Mouse (Mus musculus): Measurements from ENCODE around the gene Xpnpep1.

The Xpnpep1 gene

DNA sequence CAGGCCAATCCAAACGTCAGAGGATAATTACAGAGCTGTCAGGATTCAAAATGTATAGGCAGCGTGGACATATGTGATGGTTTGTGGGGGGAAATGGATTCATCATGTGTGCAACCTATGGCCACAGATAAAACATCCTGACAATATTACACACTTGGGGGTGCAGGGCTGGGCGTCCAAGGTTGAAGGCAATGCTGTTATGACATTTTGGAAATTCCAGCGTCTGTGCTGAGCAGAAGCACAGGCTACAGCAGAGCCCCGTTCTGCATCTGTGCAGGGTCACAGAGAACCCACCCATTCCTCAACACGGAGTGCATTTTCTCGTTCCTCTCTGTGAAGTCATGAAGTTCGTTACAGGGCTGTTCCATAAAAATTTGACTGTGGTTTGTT is 25.0 kb upstream of the Xpnpep1 start:
- no peak for DNase-seq (ENCODE audit: low spot score in 2 of 2)

DNA sequence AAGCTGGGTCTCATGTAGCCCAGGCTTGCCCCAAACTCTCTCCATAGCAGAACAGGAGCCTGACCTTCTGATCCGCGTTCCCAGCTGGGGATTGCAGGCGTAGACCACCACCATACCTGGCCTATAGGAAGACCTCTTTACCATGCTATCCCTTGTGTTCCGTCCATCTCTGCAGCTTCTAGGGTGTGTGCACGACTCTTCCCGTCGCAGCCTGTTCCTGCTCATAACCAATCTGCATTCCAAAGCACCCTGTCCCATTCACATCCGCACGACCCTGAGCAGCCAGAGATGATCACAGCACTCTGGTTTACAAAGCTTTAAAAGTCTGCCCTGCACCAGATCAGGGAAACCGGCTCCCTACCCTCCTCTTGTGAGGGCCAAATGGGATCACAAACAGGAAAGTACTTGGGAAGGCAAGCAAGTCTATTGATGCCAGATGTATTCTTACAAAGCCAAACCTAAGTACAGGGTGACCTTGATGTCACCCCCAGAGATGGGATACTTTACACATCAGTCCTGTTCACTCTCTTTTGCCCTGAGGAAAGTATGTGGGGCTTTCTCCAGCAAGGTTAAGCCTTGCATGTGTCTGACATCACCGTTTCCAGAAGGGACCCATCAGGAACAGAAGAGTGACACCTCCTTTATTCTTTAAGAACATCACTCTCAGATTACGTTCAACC is 24.4 kb upstream of the Xpnpep1 start:
- DNase-seq (ENCODE audit: low spot score in 2 of 2), result no peak

DNA sequence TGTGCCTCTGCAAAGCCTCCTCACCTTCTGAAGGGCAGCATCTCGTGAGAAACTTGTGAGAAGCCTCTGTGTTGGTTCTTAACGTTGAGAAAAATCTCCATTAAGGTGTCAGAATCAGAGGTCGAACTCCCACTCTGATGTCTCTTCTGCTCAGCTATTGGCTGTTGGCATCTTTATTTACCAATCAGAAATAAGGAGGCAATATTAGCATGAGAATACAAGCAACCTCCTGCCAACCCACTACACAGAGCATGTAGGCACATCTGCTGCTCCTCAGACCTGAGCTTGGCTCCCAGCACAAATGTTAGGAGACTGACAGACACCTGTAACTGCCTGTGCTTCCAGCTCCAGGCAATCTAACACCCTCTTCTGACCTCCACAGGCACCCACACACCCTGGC is 22.0 kb upstream of the Xpnpep1 start:
- DNase-seq (ENCODE audit: low spot score in 2 of 2), result no peak

DNA sequence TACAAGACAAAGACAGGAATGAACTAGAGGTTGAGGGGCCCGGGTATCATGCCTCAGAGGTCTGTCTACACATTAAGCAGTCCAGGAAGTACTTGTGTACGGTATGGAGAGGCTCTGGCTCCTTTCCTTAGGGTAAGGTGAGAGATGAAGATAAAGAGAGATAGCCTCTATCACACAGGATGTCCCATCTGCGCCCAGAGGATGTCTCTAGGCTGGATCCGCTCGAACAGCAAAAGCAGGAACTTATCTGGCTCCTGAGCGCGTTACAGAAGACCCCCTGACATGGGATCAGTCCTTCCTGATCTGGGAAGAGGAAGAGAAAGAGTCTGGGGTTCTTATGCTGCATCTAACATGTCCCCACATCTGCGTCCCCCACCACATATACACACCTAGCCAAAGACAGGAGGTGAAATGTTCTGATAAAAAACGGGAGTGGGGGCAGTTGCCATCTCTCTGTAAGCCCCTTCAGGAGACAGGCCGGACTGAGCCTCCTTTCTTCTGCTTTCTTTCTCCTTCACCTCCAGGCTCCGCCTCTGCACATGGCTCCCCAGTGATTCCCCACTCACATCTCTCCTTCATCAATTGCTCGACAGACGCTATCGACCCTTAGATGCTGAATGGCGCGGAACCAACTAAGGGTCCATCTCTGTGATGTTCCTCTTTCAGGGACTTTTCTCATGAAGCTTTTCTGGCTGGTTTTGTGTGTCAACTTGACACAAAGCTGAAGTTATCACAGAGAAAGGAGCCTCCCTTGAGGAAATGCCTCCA is 19.5 kb upstream of the Xpnpep1 start:
- DNase-seq (ENCODE audit: low spot score in 2 of 2), result no peak

DNA sequence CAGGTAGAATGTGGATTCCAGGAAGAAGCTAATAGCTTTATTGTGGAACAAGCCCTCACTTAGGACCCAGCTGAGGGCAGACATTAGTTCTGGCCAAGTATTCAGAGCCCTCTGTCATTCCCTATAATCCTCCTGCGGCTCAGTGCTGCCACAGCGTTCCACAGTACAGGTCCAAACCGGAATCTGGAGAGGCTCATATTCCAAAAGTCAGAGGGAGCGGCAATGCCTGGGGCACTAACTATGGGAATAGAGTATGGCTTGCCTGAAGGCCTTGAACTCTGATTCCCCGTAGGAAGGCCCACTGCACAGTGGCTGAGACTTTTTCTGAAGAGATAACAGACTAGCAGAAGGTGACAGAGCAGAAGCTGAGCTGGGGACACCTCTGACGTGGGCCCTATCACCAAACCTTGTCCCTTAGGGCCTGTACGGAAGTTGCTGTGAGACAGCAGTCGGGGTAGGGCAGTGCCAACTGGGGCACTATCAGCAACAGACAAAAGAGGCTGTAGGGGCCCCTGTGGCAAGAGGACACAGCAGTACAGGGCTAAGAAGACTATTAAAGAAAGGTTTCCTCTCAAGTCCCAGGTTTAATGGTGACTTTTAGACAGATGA is 18.8 kb upstream of the Xpnpep1 start:
- DNase-seq (ENCODE audit: low spot score in 2 of 2), result peak in 1 of 2 experiments; percentile 45

DNA sequence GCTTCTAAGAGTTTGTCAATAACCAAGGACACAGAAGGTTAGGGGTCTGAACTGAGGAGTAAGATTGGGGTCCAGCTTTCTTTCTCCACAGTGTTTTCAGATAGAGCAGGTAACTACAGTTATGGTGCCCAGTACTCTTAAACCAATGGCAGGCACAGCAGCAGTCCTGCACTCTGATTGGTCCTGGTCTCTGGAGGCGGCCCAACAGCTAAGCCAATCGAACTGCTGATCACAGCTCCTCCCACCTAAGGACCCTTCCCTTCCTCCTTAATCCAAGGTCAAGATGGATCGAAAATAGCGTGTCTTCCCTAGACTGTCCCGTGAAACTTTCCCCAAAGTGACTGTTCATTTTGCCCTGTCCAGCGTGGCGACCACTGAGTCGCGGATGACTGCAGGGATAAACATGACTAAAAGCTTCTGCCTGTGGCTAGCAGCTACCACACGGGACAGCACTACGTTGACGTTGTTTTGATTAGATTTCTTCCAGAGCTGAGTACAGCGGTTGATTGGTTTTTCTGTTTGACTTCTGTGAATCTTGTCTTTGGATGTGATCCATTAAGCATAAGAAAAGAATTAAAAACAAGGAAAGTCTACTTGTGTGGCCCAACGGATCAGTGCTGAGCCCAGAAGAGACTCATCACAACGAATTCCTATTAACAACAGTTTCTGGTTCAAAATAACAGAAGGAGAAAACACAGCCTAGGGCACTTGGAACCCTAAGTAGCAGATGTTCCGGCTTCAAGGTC is 18.1 kb upstream of the Xpnpep1 start:
- DNase-seq (ENCODE audit: low spot score in 2 of 2), result no peak

DNA sequence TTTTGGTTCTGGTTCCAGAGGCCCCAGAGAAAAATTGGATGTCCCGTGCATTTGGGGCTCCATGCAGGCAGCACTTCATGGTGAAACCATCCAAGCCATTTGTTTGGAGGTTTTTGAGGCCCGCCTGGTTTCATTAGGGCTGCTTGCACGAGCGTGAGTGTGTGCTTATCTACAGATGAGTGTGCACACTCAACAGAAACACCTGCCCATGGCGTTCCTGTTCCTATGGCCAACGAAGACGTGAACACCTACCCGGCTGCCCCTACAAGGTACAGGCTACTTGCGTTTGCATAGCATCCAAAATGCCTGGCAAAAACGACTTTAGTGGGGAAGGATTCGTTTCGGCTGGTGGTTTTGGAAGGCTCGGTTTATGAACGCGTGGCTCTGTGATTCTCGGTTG is 13.3 kb upstream of the Xpnpep1 start:
- DNase-seq (ENCODE audit: low spot score in 2 of 2), result no peak

DNA sequence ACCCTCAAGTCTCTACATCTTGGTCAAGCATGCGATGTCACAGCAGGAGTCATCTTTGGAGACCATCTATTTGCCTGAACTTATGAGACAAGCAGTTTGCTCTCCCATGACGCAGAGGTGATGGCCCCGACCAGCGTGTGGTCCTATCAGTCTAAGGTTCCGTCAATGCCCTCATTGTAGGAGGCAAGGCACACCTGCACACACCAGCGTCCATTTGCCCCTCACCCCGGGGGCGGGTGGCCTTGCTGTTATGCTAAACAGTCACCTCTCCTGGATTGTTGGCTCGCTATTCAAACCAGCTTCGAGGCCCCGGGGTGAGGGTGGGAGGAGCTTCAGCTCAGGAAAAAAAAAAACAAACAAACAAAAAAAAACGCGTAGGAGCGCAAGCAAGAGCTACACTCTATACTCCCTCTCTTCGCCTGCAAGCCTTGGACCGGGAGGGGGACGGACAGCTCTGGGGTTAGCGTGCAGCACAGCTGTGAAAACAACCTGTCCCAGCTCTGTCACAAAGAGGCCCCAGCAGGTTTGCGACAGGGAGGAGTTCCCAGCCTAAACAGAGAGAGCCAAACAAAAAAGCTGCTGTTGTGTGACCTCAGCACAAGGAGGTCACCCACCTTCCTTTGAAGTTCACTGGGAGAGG is 12.1 kb upstream of the Xpnpep1 start:
- no peak for DNase-seq (ENCODE audit: low spot score in 2 of 2)

DNA sequence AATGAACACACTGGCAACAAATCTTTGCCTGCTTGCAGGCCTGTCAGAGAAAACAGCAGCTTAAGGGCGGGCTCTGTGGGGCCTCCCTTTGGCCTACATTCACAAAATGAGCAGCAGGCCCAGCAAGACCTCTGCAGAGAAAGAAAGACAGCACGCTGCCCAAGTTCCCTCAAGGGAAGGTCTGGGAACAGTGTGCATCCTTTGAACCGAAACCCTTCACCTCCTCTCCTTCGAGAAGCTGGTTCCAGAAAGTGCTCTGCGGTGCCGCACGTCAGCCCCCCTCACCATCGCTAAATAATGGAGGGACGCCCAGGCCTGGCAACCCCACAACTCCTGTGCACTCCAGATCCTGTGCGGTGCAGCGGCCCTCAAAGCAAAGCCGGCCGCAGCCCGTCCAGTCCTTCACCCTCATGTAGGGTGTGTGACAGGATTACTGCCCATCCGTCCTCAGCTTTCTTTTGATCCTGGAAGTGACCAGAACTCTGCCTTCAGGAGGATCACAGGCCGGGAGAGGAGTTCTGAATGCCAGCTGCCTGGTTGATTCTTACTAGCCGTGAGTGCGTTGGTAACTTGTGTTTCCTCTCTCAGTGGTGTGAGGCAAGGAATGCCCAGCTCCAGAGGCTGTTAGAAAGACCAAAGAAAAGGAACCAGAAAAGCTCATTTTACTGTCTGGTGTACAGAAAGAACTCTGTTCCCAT is 11.4 kb upstream of the Xpnpep1 start:
- DNase-seq (ENCODE audit: low spot score in 2 of 2), result no peak

DNA sequence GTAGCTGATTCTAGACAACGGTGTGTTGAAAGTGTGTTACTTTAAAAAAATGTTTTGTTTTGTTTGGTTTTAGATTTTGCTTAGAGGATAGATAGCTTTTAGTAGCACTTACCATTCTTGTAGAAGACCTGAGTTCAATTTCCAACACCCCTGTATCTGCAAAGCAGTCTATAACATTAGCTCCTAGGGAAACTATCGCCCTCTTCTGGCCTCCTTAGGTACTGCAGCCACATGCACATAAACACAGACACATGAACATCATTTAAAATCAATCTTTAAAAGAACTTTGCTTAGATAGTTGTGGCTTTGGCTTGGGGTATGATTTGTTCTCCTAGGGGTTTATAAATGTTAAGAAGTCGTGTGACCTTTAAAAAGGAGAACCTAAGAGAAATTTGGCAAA is 10.1 kb upstream of the Xpnpep1 start:
- no peak for DNase-seq (ENCODE audit: low spot score in 2 of 2)

DNA sequence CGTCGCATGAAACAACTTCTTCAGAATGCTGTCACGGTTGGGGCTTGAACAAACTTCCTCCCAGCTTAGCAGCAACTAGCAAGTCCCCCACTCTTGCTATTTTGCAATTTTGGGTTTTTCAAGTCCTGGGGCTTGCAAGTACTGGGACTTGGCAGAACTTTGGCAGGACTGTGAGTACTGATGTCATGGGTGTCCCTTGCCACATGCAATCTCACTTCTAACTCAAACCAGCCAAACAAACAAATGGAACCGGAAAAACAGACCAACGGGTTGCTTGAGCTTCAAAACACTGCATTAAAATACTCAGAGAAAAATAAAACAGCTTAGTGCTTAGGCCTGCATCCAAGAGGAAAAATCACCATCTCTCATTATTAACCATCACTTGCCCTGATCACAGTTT is 7.2 kb upstream of the Xpnpep1 start:
- no peak for DNase-seq (ENCODE audit: low spot score in 2 of 2)

DNA sequence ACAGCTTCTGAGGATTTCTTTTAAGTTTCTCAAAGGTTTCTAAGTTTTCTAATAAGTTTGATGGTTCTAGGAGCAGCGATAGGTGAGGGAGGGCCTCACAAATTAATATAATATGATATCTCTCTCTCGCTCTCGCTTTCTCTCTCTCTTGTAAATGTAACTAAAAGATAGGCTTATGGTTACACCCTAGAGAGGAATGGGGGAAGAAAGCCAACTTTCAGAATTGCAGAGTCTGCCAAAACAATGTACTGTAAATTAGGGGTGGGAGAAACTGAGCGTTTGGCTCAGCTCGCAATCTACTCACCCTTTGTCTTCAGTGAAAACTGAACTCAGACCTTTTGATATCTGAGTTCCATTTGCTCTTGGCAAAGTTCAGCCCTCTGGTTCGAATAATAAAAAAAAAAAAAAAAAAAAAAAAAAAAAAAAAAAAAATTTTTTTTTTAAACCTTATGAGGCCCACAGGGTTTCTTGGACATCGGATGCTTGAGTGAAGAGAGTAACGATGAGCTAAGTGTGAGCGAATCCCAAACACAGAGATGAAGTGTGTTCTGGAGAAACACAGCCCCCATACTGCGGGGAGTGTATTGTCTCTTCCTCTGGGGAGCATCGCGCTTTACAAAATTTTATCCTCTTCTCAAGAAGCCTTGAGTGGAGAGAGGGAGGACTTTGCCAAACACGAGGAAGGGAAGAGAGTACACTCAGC is 3.6 kb upstream of the Xpnpep1 start:
- no peak for DNase-seq (ENCODE audit: low spot score in 2 of 2)

DNA sequence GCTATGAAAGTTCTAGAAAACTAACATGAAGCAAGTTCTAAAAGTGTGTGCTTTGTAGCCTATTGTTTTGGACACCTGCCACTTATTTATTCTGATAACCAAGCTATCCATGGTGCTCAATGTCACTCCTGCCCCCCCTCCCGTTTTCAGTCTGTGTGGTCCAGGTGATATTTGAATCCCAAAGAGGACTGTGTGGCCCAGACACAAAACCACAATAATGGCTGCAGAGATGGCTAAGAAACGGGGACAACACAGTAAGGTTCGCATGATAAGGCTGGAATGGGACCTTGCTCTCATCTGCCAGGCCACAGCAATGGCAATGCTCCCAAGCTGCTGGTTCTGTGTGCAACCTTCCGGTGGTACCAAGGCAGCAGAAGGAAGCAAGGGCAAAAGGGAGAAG is 1.6 kb upstream of the Xpnpep1 start:
- no peak for DNase-seq (ENCODE audit: low spot score in 2 of 2)

DNA sequence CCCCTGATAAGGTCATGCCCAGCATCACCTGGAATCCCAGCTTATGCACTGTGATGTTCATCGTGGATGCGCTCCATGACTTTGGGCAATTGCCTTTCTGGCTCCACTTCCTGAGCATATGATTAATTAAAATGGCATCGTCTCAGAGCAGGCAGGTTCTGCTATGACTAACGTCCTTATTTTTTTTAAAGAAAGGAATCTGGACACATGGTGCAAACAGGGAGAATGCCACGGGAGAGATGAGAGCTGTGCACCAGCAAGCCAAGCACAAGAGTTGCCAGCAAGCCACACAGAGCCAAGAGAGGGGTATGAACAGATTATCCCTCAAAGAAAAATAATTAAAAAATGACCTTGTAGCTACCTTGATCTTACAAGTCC is 1.1 kb upstream of the Xpnpep1 start:
- no peak for DNase-seq (ENCODE audit: low spot score in 2 of 2)

DNA sequence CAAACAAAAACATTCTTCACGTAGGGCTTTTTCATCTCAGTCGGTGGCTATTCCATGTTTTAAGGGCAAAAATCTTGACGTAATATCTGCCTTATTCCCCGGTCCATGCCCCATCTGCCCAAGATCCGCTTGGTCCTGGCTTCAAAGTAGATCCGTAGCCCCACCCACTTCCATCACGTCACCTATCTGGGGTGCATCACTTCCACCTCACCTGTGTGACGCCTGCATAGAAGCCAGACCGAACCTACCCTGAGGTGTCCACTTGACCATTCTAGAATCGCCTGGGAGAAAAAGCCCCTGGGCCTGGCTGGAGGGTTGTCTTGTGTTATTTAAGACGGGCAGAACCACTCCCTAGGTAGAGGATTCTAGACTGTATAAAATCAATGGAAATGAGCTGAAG is 924 bp downstream of the Xpnpep1 start:
- no peak for DNase-seq (ENCODE audit: low spot score in 2 of 2)

DNA sequence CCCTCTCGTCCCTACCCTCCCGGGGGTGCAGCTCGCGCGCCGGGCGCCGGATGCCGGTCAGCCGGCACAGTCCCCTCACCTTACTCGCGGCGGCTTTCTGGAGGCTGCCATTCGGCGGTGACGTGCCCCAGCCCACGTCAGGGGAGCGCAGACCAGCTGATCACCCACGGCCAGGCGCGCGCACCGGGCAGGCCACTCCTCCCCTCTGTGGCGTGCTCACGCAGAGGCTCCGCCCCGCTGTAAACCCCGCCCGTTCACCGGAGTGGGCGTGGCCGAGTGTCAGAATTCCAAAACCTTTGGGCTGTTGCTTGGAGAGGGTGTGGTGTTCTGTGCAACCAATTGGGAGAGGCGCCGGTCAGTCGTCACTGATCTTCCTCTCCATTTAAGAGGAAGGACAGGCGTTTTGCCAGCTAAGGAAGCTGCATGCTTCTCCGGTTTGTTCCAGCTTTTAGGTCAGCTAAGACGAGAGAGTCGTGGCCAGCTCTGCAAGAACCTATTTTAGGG is 1.5 kb downstream of the Xpnpep1 start:
- peak; percentile 96 to 97 for DNase-seq (ENCODE audit: low spot score in 2 of 2)

DNA sequence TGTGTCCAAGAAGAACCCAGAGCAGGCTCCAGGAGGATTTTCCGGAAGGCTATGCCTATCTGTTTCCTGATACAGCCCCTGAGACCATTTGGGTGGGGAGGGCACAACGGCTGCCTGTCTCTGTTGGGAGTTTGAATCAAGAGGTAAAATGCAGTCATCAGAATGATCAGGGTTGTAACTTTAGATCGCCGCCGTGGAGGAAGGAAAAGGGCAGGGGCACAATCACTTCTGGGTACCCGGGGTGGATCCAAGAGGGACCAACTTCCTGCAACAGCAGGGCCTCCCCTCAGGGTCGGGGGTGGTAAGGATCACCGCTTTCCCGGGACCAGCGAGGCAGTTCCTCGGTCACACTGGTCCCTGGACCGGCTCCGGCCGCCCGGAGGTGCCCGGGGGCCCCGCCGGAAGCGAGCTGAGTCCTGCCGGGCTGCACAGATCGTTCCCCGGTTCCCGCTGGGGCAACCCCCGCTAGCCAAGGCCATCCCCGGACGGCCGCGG is 2.0 kb downstream of the Xpnpep1 start:
- no peak for DNase-seq (ENCODE audit: low spot score in 2 of 2)

DNA sequence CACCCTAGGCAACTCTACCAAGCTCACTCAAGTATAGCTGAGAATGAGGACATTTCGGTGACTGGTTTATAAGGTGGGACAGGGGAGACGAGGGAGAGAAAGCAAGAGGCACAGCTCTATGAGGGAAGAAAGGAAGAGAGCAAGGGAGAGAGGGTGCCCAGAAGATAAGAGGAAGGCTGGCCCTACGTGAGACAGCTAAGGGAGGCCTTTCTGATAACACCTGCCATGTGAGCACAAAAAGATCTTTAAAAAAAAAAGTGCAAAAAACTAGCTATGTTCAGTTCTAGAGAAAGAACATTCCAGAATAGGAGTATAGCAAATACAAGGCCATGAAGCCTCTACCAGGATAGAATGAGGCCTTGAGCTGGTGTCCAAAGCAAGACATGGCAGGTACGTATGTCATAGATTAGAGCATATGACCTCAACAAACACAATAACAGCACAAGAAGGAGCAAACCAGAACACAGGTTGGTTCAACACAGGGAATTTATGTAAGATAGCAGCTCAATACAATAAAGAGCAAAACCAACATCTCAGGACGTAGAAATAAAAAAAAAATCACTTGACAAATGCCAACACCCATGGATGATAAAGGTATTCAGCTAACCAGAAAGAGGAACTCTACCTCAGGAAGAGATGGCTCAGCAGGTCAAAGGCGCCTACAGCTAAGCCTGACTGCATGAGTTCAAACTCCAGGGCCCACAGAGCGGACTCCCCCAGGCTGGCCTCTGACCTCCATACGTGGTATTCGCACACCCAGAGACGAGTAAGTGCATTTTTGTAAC is 6.7 kb downstream of the Xpnpep1 start:
- DNase-seq (ENCODE audit: low spot score in 2 of 2), result no peak

DNA sequence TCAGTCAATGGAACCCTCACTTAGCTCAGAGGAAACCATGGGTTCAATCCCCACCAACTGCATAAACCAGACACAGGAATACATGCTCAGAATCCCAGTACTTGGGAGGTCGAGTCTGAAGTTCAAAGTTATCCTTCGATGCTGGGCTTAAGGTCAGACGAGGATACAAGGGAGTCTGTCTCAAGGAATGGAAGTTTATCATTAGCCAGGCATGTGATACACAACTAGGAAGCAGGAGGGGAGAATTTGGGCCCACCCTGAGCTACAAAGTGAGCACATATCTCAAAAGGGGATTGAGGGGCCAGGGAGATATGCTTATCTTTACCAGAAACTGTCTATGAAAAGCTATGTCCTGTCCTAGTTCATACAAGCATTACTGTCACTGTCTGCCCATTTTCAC is 7.4 kb downstream of the Xpnpep1 start:
- no peak for DNase-seq (ENCODE audit: low spot score in 2 of 2)

DNA sequence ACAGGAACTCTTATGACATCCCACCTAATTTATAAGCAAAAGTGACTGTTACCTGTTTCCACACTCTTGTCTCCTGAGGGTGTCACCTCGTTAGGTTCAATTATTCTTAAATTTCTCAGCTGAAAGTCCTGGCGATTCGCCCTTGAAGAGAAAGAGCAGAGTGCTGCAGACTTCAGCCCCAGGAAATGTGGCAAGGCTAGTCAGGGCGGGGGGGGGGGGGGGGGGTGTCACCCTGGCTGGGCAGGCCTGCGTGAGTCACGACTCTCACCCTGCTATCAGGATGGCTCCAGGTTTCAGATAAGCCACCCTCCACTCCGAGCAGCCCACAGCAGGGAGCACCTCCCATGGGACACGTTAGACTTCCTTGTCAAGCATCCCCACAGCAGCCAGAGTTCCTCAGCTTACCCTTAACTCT is 8.1 kb downstream of the Xpnpep1 start:
- no peak for DNase-seq (ENCODE audit: low spot score in 2 of 2)
